Mouse (Mus musculus): ENCODE measurements at regions not wholly inside any gene's neighbourhood (a gene's known extent, or its start where the extent isn't known, plus 50 kb on each side); places are given as distances from the start of the nearest gene placed in this dataset.

- no peak for TF ChIP-seq ELF1 (IDR thresholded peaks at IDR 0.05; ENCODE audit: low read depth, low read length)
- TF ChIP-seq TCF12 (IDR thresholded peaks at IDR 0.05; ENCODE audit: low read depth, low read length) = no peak
- no peak for TF ChIP-seq GATA1 (IDR thresholded peaks at IDR 0.05; ENCODE audit: low read depth, low read length)
- no peak for TF ChIP-seq MAZ (IDR thresholded peaks at IDR 0.05; ENCODE audit: low read depth, low read length)
- TF ChIP-seq MYC (IDR thresholded peaks at IDR 0.05; ENCODE audit: low read depth, low read length) = no peak
- no peak for TF ChIP-seq CTCF (IDR thresholded peaks at IDR 0.05 in 2 of 3, conservative IDR thresholded peaks at IDR 0.05 in 1 of 3; ENCODE audit: control insufficient read depth in 1 of 3, insufficient read depth in 1 of 3, low read depth in 2 of 3, low read length in 3 of 3, poor library complexity in 1 of 3, severe bottlenecking in 1 of 3)
These were observed 738.9 kb upstream of the Chrm3 start for GRCm38 (mm10) chr13:11099586-11099950.
